Mouse (Mus musculus) liver, adult 2 months (tissue): ENCODE measurements around the gene Pbx2. TPM values are rescaled to one million over a fixed set of nuclear protein-coding genes. Genes with fewer than 3 reads are reported as not detected.

Source experiments
- DNase-seq: peaks from one replicate; pipeline ENCODE4 v3.0.0-alpha.2; 2011; ENCODE audit warnings: low read depth, low spot score; ENCODE audit errors: extremely low read depth
- H3K27ac ChIP-seq: fragments of 200-500 bp; replicated peaks from 2 replicates; pipeline ENCODE4 v1.5.1; 2012; ENCODE audit warnings: low read depth, mild to moderate bottlenecking, control low read depth, inconsistent platforms, low read length; ENCODE audit not compliant: insufficient read depth
- H3K27me3 ChIP-seq: fragments of 200-500 bp; 2 replicates; pipeline ENCODE4 v1.6.1; 2012; ENCODE audit warnings: mild to moderate bottlenecking, moderate library complexity, low read length, inconsistent platforms; ENCODE audit not compliant: control insufficient read depth, insufficient read depth
- H3K36me3 ChIP-seq: fragments of 200-500 bp; 2 replicates; pipeline ENCODE4 v1.6.1; 2012; ENCODE audit warnings: low read length, inconsistent platforms; ENCODE audit not compliant: control insufficient read depth, insufficient read depth
- H3K4me1 ChIP-seq: fragments of 200-500 bp; 2 replicates; pipeline ENCODE4 v1.6.1; 2011; ENCODE audit warnings: low read length; ENCODE audit not compliant: control insufficient read depth, insufficient read depth
- H3K4me3 ChIP-seq: fragments of 200-500 bp; 2 replicates; pipeline ENCODE4 v1.5.1; 2011; ENCODE audit warnings: low read depth, mild to moderate bottlenecking, control low read depth, low read length, moderate library complexity; ENCODE audit not compliant: insufficient read depth
- H3K79me2 ChIP-seq: fragments of 200-500 bp; 2 replicates; pipeline ENCODE4 v1.6.1; 2012; ENCODE audit warnings: inconsistent platforms, mild to moderate bottlenecking, low read length, moderate library complexity; ENCODE audit not compliant: control insufficient read depth, insufficient read depth
- H3K9ac ChIP-seq: fragments of 200-500 bp; 2 replicates; pipeline ENCODE4 v1.6.1; 2012; ENCODE audit warnings: low read depth, mild to moderate bottlenecking, control low read depth, inconsistent platforms, low read length
- CTCF ChIP-seq: fragments of 200-500 bp; IDR thresholded peaks from 2 replicates; pipeline ENCODE4 v1.5.1; 2011; ENCODE audit warnings: low read depth, low read length, control low read depth
- POLR2A ChIP-seq: fragments of 200-500 bp; IDR thresholded peaks from 2 replicates; pipeline ENCODE4 v1.6.1; 2011; ENCODE audit warnings: low read length, control low read depth; ENCODE audit not compliant: insufficient read depth; ENCODE audit errors: extremely low read depth
- WGBS: fragments of 180-500 bp; shearing (Covaris S2); methylation state at CpG from one replicate; pipeline ENCODE4 v1.1.7; 2018; 5-methylcytosine and 5-hydroxymethylcytosine counted together
- polyA plus RNA-seq: library from polyadenylated mRNA; depleted of rRNA; stranded (reverse); fragments of >200 nt; gene quantifications from 2 replicates; pipeline ENCODE4 v1.2.3, GENCODE M21; 2012
- total RNA-seq: library from RNA; depleted of rRNA; stranded (reverse); fragments of >200 nt; gene quantifications from 2 replicates; pipeline ENCODE4 v1.2.3, GENCODE M21; 2014

Gene Pbx2
- total and polyA plus RNA-seq, 2 experiments: 10.9 to 21.1 TPM

DNA sequence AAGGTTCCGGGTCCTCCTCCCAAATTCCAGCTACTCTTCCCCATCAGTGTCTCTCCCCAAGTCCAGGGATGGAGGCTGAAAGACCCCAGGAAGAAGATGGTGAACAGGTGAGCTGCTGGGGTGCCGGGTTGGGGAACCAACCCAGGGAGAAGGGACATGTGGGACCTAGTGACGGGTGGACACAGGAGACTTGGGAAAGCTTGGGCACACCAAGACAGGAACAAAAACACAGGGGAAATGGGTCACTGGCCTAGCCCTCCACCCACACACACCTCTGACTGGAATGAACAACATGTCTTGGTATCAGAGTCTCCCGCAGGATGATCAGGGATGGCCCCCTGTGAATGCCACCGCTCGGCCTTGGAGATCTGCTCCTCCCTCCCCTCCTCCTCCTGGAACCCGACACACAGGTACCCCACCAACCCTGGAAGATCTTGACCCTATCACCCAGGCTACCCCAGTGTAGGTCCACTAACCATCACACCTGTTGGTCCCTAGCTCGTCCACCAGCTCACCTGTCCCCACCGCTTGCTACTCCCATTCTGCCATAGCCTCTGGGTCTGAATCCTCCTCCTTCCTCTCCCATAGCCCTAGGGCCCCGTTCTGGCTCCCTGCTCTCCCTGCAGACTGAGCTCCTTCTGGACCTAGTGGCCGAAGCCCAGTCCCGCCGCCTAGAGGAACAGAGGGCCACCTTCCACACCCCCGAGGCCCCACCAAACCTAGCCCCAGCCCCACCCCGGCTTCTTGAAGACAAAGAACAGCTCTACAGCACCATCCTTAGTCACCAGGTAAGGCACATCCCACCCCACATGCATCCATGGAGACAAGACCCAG lies 695 bp upstream of the Pbx2 start:
- Histone ChIP-seq H3K36me3 (no peaks in the 10 kb centered on the region; the same call in 1 of the 2 replicates), H3K79me2 (no peaks in the 10 kb centered on the region), H3K27ac (peak overlapping the region; percentile 59), H3K9ac (peak overlapping the region; percentile 41), H3K27me3 (no peaks in the 10 kb centered on the region), H3K4me3 (peak overlapping the region; percentile 58), H3K4me1 (peaks cover 10% of the 10 kb centered on the region)
- DNase-seq: no peak
- WGBS: 78% methylated on average over 15 of the region's 15 CpGs
- TF ChIP-seq POLR2A (no peak), CTCF (no peak)

DNA sequence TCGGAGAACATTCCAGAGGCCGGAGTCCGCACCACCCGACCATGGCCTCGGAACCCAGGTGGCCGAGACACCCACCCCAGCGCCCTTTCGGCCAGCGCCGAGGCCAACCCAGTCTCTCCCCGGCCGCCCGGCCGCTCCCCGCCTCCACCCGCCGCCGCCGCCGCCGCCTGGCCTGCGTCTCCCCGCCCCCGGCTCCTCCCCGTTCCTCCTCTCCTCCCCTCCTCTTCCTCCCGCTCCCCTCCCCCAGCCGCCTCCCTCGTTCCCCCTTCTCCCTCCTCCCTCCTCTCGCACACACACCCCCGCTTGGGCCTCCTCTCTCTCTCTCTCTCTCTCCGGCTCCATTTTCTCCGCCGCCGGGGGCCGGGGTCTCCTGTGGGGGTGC lies 919 bp downstream of the Pbx2 start:
- H3K79me2 ChIP-seq: no peaks in the 10 kb centered on the region
- H3K36me3 ChIP-seq: peaks cover 2% of the 10 kb centered on the region; the same call in 1 of the 2 replicates
- 2% methylated on average over 26 of the region's 35 CpGs for WGBS
- TF ChIP-seq POLR2A (peak; percentile 86), CTCF (no peak)
- DNase-seq: peak; percentile 60
- H3K4me3 ChIP-seq: peak overlapping the region; percentile 77
- peak overlapping the region; percentile 92 for H3K9ac ChIP-seq
- H3K27me3 ChIP-seq: no peaks in the 10 kb centered on the region
- peak overlapping the region; percentile 74 for H3K27ac ChIP-seq
- H3K4me1 ChIP-seq: peaks cover 10% of the 10 kb centered on the region

DNA sequence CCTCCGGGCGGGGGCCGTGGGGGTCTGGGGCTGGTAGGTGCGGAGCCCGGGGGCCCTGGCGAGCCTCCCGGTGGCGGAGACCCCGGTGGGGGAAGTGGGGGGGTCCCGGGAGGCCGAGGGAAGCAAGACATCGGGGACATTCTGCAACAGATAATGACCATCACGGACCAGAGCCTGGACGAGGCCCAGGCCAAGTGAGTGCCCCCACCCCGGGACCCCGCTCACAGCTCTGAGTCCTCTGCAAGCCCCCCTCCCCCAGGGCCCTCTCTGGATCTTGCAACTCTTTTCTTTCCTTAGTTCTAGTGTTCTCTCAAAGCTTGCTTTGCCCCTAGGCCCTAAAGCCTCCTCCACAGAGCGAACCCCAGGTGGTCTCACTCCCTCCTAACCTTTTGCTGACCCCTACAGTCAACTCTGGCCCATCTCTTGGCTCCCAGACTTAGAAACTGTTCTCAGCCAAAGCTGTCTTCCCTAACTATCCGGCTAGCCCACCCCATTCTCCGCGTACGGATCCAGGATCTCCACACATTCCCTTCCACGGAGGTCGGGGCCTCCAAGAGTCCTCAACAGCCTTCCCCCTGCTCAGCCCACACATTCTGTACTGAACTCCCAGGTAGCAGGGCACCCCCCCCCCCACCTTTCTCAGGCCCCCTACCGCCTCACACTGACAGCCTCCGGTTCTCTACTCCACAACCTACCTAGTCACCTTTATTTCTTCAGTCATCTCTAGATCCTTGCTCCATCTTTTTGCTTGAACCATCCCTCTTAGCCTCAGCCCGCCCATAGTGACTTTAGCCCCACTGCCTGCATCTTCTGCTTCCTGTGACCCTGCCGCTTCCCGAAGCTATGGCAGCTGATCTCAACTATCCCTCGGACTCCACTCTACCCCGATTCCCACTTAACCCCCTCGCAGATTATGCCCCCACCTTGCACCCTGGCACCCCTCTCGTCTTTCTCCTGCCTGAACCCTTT lies 1.8 kb downstream of the Pbx2 start:
- 12% methylated on average over 31 of the region's 32 CpGs for WGBS
- H3K79me2 ChIP-seq: no peaks in the 10 kb centered on the region
- no peak for DNase-seq
- TF ChIP-seq CTCF (no peak), POLR2A (no peak)
- H3K4me3 ChIP-seq: peak overlapping the region; percentile 77
- no peak overlapping the region; the same call in 1 of the 2 replicates for H3K27ac ChIP-seq
- peak overlapping the region; percentile 92 for H3K9ac ChIP-seq
- H3K4me1 ChIP-seq: peaks cover 10% of the 10 kb centered on the region
- H3K36me3 ChIP-seq: peaks cover 2% of the 10 kb centered on the region; the same call in 1 of the 2 replicates
- H3K27me3 ChIP-seq: no peaks in the 10 kb centered on the region

DNA sequence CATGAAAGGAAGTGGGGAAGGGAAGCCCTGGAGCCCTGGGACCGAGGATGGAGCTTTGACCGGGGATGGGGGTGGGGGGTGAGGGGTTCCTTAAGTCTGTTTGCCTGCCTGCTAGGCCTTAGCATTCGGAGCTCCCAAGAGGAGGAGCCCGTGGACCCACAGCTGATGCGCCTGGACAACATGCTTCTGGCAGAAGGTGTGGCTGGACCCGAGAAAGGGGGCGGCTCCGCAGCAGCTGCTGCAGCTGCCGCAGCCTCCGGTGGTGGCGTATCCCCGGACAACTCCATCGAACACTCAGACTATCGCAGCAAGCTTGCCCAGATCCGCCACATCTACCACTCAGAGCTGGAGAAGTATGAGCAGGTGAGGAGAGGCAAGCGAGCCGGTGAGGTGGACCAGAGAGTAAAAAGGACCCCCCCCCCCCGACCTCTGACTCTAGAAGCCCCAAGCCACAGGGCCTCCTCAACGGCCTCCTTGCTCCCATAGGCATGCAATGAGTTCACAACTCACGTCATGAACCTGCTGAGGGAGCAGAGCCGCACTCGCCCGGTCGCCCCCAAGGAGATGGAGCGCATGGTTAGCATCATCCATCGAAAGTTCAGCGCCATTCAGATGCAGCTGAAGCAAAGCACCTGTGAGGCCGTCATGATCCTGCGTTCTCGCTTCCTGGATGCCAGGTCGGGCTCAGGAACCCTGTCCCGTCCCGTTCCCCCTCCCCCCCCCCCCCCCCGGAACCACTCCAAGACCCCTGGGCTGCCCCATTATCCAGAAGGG lies 2.9 kb downstream of the Pbx2 start:
- TF ChIP-seq POLR2A (no peak), CTCF (no peak)
- 0 out of 2 replicates have a peak overlapping the region, but pooled peaks have one; percentile 3 for H3K4me3 ChIP-seq
- H3K79me2 ChIP-seq: no peaks in the 10 kb centered on the region
- peaks cover 5% of the 10 kb centered on the region for H3K4me1 ChIP-seq
- peak overlapping the region; percentile 37; the same call in 1 of the 2 replicates for H3K9ac ChIP-seq
- peaks cover 2% of the 10 kb centered on the region; the same call in 1 of the 2 replicates for H3K36me3 ChIP-seq
- DNase-seq: no peak
- H3K27ac ChIP-seq: no peak overlapping the region
- no peaks in the 10 kb centered on the region for H3K27me3 ChIP-seq
- WGBS: 79% methylated on average over 32 of the region's 34 CpGs

DNA sequence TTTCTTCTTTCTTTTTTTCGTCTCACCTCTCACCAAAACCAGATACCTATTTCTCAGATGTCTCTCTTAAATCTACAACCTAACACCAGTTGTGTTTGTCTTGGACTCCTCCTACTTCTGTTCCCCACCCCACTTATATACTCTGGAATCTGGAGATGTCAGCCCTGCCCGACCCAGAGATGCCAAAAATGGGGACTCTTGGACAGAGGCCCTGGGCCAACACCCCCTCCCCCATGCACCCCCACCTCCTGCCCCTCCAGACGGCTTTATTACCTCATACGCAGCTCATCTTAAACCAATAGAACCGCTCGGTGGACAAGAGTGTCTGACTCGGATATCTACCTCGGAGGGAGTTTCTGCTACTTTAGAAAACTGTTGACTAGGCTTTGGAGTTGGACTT lies 5.0 kb downstream of the Pbx2 start:
- no peaks in the 10 kb centered on the region for H3K79me2 ChIP-seq
- DNase-seq: no peak
- WGBS: 69% methylated on average over 8 of the region's 8 CpGs
- no peak overlapping the region for H3K27ac ChIP-seq
- H3K9ac ChIP-seq: no peak overlapping the region
- H3K4me3 ChIP-seq: no peak overlapping the region
- peaks cover 2% of the 10 kb centered on the region; the same call in 1 of the 2 replicates for H3K36me3 ChIP-seq
- TF ChIP-seq CTCF (no peak), POLR2A (no peak)
- peaks cover 2% of the 10 kb centered on the region for H3K4me1 ChIP-seq
- H3K27me3 ChIP-seq: no peaks in the 10 kb centered on the region
